Mouse (Mus musculus) embryo, embryonic 10.5 days (tissue): ENCODE measurements around the gene 6820408C15Rik.

ENCODE experiments used
- DNase-seq: peaks from one replicate; pipeline ENCODE4 v3.0.0-alpha.2; 2015; ENCODE audit warnings: low spot score

The 6820408C15Rik gene

DNA sequence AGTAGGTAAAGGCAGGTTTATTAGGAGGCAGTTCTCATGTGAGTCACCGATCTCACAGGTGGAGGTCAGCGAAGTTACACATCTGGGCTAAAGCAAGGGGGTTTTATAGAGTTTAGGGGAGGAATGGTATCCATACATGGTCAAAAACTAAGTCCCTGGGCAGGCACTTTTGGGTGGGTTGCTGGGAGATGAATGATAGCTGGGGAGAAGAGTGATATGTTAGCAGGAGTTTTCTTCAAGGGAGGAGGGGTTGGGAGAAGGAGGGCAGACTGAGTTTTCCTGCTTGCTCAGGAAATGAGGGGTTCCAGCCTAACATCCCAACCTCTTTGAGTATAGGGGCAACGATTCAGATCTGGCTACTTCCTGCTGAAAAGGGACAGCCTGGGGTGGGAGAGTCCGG, at the start of gene 6820408C15Rik:
Gene 6820408C15Rik, plus strand, starts transcription at position 301 of the 400 bp plus-strand sequence.
- no peak for DNase-seq

DNA sequence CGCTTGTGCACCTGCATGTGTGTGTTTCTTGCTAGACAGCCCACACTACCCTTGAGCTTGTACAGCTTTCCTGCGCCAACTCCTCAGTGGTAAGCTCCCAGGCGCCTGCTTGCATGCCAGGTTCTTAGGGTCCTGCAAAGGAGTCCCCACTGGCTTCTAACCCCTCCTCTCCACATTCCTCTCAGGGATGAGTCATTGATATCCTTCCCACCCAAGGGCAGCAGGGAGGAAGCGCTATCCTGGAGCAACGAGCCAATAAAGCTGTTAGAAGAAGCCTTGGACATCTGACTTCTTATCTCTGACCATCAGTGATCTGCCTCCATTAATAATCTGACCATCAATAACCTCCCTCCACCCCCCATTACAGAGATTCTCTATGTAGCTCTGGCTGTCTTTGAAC, 47.5 kb upstream of the 6820408C15Rik start:
- DNase-seq, result no peak

DNA sequence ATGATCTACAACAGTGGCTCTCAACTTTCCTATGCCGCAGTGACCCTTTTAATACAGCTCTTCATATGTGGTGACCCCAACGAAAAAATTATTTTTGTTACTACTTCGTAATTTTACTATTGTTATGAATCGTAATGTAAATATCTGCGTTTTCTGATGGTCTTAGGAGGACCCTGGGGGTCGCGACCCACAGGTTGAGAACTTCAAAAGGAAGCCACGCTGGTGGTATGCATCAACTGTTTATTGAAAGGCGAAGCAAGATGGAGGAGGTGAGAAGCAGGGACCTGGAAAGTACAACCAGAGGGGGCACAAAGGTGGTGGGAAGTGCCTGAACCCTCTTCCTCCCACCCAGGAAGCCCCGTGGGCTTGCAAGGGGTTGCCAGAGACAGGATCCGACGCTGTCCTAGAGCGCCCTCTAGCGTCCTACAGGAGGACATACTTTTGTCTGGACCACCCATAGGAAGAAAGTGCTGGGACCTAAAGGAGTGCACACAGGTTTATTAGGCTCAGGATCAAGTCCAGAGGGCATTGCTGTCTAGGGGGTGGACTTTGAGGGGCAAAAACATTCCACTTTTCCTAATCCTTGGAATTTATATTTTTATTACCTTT, 46.8 kb upstream of the 6820408C15Rik start:
- peak; percentile 84 for DNase-seq

DNA sequence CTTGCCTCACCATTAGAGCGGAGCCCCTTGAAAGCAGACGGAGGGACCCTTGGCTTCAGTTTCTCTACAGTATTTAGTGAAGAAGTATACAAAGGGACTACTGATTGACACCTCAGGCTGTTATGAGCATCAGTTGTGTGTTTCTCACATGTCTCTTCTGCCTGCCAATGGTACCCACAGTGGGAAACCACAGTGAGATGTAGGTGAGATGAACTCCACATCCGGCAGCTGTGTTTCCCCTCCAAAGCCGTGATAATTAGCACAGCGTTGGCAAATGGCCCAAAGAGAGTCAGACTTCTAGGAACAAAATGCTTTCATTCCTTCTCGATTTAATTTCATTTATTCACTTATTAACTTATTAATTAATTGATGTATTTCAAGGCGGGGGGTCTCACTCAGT, 43.3 kb upstream of the 6820408C15Rik start:
- no peak for DNase-seq

DNA sequence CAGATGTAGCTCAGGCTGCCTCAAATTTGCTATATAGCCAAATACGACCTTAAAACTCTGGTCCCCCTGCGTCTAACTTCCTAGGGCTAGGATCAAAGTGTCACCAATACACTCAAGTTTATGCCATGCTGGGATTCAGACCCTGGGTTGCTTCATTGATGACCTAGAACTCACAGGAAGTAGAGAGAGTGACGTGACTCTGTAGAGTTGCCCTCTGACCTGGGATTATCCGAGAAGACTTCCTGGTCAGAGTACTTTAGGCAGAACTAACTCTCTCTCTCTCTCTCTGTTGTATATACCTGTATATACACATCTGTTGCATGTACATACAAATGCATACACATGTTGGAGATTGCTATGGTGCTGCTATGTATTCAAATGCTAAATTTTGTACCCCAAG, 42.7 kb upstream of the 6820408C15Rik start:
- no peak for DNase-seq

DNA sequence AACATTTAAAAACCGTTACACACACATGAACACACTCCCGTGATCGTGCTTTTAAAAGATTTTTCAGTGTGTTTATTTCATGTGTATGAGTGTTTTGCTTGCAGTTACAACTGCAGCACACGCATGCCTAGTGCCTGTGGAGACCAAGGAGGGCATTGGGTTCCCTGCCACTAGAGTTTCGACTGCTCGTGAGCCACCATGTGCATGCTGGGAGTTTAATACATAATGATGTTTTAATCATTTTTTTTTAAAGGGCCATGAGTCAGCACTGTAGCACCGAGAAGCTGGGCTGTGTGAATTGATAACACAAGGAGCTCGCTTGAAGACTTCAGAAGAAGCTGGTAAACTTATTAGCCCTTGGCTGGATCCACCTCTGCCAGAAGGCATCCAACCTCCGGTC, 41.8 kb upstream of the 6820408C15Rik start:
- DNase-seq, result no peak

DNA sequence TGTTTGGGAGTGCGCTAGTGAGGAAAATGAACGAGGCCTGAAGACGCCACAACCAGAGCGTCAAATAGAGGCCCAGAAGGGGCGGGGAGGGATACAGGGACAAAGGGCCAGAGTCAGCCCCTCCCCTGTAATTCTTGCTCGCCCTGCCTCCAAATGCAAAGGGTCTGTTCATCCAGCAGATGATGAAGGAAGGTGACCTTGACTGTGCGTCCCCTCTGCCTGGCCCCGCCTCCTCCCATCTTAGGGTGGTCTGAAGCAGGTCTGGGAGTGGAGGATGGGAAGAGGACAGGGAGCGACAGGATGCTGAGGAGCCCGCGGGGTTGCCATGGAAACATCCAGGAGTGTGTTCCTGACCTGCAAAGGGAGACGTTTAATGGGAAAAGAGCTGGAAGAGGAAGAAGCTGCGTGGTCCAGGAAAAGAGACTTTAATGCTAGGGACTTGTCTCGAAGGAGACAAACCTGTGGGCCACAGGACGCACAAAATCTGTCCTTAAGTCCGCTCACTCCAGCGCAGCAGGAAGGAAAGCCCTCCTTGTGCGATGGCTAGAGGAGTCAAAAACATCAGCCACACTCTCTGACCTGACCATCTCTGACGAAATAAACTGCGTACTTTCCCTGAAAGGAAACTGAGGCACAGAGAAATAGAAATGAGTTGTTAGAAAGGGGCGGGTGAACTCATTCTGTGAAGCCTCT, 39.6 kb upstream of the 6820408C15Rik start:
- DNase-seq, result peak; percentile 73

DNA sequence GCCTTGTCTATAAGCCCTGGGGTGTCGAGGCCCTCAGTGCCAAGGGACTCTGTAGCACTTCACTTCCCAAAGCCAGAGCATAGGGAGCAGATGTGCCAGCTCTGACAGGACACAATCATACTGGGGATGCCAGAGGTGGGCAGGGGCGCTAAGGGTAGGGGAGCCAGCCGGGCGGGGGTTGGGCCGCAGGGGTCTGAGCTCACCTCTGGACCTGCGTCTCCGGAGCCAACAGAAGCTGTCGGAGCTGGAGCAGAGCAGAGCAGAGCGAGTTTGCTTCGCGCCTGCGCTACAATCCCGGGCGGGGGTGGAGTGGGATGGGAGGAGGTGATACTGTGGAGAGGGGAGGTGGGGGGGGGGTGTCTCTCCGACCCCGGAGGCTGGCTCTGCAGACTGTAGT, 39.0 kb upstream of the 6820408C15Rik start, which contains the start of gene Nrsn2:
Gene Nrsn2, minus strand, starts transcription at position 294 of the 397 bp plus-strand sequence.
- DNase-seq, result no peak

DNA sequence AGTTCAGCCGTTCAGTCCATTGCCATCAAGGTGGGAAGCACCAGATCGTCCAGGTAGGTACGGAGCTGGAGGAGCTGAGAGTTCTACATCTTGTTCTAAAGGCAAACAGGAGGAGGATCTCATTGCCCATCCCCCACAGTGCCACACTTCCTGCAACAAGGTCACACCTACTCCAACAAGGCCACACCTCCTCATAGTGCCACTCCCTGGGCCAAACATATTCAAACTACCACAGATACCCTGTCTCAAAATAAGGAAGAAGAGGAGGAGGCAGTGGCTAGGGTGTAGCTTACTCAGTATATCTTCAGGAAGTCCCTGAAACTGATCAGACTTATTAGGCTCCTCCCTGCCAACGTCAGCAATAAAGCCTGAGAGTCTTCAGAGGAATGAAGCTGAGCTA, 31.2 kb upstream of the 6820408C15Rik start:
- no peak for DNase-seq

DNA sequence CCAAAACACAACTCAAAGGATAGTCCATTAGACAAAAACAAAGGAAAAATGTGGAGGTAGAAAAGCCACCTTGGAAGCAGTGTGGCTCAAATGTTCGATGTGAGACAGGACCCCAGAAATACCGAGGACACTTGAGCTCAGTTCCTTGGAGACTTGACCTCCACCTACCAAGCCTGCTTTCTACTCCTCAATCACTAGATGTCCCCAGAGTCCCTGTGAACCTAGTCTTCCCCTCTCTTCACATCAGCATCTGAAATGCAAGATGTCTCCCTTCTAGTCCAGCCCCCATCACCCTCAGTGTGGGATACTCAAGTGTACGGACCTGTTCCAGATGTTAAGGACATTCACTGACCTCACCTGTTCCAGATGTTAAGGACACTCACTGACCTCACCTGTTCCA, 22.6 kb upstream of the 6820408C15Rik start:
- DNase-seq, result peak; percentile 83

DNA sequence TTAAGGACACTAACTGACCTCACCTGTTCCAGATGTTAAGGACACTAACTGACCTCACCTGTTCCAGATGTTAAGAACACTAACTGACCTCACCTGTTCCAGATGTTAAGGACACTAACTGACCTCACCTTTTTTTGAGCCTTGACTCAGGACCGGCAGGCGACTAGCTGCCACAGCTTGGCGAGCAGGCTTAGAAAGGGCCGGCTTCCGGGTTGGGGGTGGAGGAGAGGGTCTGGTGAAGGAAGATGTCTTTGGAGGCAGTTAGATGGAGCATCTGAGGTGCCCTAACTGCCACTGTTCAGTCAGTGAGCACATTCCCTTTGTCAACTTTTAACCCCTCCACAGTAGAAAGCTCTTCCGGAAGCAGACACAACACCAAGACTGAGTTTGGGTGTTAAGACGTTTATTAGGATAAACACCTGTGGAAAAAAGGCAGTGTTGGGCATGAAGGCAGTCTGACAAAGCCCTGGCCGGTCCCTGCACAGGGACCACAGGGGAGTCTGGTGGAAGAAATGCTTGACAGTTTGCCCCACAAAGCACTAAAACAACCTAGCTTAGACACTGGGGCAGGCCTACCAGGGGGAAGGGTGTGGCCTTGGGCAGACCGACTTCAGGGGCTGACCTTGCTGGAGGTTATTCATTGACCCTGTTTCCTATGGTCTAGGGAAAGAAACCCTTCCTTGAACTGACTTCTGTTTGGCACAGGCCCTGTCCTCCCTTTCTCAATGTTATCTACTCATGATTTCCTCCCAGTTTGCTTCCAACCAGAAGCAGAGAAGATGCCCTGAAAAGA, 22.0 kb upstream of the 6820408C15Rik start:
- DNase-seq, result no peak

DNA sequence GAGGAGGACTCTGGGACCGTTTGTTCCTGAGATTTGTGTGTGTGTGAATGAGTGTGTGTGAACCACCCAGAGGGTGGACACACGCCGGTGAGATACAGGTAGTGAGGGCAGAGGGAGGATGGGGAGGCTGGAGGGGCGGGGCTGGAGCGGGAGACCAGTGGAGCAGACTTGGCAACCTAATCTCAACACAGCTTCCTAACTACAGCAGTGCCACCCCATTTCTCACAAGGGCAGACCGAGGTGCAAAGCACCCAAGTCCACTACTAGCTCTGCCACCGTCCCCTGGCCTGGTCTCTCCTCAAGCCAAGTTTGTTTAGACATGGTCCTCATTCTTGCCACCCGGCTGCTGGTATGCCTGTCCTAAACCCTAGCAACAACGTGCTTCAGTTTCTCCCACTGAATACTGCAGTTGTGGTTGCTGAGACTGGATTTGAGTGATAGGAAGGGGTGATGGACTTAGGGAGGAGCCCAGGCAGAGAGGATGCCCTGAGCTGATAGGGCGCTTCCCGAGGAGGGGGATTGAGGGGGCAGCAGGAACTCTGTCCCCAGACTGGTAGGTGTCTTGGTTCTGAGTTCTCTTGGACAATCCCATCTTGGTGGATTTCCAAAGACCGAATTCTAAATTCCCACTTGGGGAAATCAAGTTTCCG, 20.0 kb upstream of the 6820408C15Rik start:
- no peak for DNase-seq

DNA sequence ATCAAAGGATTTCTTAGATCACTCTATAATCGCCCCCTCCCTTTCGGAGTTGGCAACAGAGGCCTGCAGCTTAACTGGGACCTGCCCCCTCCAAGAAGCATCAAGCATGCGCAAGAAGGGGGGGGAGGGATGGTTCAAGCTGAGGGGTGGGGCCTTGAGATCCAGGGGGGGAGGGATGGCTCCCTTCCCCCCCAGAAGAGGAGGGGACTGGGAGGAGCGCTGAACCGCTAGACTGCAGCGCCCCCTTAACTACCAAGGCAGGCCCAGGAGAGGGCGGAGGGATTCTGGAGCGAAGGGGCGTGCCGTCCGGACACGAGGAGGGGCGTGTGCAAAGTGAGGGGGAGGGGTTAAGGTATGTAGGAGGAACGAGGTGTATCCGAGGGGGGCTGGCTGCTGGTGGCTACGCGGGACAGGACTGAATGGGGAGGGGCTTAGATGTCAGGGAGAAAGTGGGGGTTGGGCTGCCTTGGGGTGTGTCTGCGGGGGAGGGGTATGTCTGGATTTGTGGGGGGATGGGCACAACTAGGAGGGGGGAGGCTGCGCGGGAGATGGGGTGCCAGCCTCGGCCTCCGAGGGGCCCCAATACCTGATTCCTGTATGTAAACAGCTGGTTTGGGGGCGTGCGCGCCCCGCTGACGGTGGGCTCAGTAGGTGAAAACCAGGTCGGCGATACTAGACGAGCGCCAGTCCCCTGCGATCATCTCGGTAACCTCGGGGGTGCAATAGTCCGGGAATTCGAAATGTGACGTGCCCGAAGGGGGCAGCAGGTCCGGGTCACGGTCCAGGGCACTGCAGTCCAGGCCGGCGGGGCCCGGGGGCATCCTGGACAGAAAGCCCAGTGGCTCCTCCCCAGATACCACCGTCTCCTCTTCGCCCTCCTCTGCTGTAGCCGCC, 19.0 kb upstream of the 6820408C15Rik start:
- DNase-seq, result peak; percentile 98

DNA sequence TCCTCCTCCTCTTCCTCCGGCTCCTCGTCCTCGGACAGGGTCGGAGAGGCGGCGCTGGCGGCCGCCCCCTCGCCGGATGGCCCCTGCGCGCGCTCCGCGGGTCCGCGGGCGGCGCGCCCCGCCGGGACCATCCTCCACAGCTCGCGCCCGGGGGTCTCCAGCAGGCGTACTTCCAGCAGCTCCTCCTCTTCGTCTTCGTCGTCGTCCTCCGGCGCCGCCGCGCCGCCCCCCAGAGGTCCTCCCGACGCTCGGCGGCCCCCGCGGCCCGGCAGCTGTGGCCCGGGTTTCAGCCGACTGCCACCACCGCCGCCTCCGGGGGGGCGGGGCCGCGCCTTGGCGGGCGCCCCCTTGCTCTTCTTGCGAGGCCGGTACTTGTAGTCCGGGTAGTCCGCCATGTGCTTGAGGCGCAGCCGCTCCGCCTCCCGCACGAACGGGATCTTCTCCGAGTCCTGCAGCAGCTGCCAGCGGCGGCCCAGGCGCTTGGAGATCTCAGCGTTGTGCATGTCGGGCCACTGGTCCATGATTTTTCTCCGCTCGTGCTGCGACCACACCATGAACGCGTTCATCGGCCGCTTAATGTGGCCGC, 18.3 kb upstream of the 6820408C15Rik start:
- peak; percentile 79 for DNase-seq

DNA sequence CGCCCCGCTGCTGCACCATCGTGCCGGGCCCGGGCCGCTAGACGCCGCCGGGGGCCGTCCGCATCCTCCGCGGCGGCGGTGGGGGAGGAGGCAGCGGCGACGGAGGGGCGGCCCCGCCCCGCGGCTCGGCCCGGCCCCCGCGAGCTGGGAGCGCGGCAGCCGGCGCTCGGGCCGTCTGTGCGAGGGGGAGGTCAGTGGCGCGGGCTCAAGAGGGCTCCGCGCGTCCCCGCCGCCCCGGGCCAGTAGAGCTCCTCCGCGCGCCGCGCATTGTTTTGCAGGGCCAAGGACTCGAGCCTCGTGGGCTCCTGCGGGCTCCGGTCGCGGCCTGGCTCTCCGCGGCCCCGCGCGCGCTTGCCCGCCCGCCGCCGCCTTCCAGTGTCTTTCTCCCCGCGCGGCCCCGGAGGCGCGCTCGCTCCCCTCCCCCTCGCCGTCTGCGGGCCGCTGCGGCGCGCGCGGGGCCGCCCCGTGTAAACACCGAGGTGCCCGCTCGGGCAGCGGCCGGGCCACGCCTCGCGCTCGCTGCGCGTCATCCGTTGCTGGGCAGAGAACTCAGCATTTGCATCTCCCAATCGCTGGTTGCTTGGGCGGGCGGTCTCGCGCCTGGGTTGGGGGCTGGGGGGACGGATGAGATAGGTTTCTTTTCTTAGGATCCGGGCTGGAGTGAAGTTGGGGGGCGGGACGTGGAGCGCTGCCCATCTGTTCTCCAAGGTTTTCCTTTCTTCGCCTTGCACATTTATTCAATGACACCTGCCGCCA, 17.5 kb upstream of the 6820408C15Rik start, which contains the start of gene Sox12:
Gene Sox12, minus strand, starts transcription at position 384 of the 756 bp plus-strand sequence.
- DNase-seq, result peak; percentile 96

DNA sequence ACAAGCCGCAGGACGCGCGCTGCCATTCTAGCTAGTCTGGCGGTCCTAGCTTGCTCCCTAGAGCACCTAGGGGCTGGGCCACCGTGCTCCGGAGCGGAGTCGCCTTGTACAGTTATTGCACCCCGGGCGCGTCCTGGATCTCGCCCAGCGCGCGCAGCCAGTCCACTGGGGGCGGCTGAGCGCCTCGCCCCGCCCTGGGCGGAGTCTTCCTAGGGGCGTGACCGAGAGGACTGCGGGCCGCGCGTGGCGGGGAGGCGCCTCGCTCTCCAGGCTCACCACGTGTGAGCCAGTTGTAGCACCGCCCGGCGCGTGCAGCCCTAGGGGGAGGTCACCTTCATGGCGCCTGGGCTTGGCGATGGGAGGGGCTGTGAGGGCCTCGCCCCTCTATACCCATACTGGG, 16.7 kb upstream of the 6820408C15Rik start:
- DNase-seq, result peak; percentile 93

DNA sequence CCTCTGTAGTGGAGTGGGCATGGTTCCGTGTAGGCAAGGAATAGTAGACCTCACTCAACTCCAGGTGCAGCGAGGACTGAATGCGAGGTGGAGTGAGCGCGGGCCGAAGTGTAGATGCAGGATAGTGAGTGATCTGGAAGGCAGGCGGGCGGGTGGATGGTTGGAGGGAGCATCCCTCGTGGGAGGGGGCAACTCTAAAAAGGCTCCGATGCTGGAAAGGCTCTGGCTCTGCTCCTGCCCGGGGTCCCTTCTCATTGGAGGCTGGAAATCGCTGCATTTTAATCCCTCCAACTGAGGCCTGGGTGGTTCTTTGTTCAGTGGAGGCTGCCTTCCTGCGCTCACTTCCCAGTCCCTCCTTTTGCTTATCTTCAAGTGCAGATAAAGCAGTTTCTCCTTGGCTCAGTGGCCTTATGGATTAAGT, 16.3 kb upstream of the 6820408C15Rik start:
- peak; percentile 77 for DNase-seq

DNA sequence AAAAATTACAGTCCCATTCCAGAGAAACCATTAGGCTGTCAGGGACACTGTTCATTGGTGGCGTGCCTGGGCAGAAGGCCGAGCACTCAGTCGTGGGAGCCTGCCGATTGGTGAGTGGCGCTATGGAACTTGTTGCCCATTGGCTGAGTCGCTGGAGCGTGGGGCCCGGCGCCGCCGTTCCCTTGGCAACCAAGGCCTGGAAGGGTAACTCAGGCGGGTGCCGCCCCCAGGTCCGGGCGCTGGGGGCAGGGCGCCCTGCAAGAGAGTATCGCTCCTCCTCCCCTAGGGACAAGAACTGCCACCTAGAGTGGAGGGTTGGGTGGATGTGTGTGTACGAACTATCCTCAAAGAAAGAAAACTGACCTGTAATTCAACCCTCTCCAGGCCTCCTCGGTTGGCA, 9.3 kb upstream of the 6820408C15Rik start:
- DNase-seq, result peak; percentile 98

DNA sequence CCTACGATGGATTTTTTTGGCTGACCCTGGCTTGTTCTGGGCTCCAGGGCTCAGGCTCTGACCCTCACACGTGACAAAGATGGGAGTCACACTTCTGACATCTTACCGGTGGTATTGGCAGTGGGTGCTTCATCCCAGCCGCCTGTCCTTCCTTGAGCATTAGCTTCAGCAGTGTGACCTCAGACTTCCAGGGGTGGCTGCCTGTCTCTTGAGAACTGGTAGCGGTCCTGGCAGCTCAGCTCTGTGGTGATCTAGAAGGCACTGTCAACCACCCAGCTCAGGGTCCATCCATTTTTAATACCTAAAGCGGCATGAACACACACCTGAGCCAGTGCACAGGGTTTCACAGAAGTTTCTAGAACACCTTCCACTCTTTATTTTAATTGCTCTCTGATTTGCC, 5.6 kb upstream of the 6820408C15Rik start:
- no peak for DNase-seq

DNA sequence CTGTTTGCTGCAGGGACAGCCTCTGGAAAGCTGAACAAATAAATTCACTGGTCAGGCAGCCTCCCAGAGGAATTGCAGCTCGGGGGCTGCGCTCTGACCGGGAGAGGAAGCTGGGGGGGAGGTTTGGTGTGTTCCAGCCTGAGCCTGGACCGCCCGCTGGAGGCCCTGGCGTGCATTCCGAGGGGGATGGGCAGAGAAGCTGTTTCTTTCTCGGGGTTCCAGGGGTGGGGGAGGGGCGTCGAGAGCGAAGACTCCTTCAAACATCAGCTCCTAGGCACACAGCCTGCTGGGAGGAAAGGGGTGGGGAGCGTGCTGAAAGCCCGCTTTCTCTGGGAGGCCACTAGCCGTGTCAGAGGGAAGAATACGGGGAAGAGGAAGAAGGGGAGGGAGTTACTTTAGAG, 4.4 kb upstream of the 6820408C15Rik start:
- DNase-seq, result peak; percentile 98
